Mouse (Mus musculus) frontal cortex, postnatal 36 days (tissue): Measurements from ENCODE around the gene Dcx.

Experiments
- DNase-seq, 2 experiments: peaks; one replicate each; pipeline ENCODE4 v3.0.0; 2022; ENCODE audit warnings: low spot score in 2 of 2

Dcx gene

GRCm38 (mm10) chrX:143827212-143827611 is 105.9 kb downstream of the Dcx start, which contains the start of gene Capn6:
Gene Capn6 (minus strand): TSS chrX:143827414.
- DNase-seq: no peak

- DNase-seq: no peak
These were observed 106.6 kb downstream of the Dcx start for GRCm38 (mm10) chrX:143826521-143826920.

GRCm38 (mm10) chrX:143818961-143819360 is 114.2 kb downstream of the Dcx start:
- no peak for DNase-seq

- no peak for DNase-seq
These were observed 117.2 kb downstream of the Dcx start for GRCm38 (mm10) chrX:143815948-143816347.
